Mouse (Mus musculus): ENCODE data around the gene Elovl4.

DNA sequence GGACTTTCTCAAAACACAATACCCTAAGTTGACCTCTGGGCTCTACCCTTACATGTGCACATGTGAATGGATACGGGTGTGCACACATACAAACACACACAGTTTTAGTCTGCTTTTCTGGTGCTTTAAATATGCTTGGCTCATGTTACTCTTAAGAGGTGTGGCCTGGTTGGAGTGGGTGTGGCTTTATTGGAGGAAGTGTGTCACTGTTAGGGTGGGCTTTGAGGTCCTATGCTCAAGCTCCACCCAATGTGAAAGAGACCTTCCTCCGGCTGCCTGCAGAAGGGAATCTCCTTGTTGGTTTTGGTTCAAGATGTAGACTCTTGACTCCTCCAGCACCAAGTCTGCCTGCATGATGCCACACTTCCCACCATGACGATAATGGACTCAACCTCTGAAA, 46.4 kb upstream of the Elovl4 start:
- TF ChIP-seq CTCF (IDR thresholded peaks at IDR 0.05; ENCODE audit: low read depth) (no peak), EP300 (optimal IDR thresholded peaks at IDR 0.05) (no peak)

Data from stomach, postnatal 0 days (tissue).